Mouse (Mus musculus): ENCODE results near the gene Snap91.

Snap91 gene

GRCm38 (mm10) chr9:86814340-86814739, 66.1 kb downstream of the Snap91 start:
- DNase-seq (ENCODE audit: low spot score): no peak

- no peak for DNase-seq (ENCODE audit: low spot score)
Observed at GRCm38 (mm10) chr9:86813327-86813726, 67.1 kb downstream of the Snap91 start.

GRCm38 (mm10) chr9:86810696-86811232, 69.7 kb downstream of the Snap91 start:
- peak; percentile 49 for DNase-seq (ENCODE audit: low spot score)

GRCm38 (mm10) chr9:86810213-86810612, 70.2 kb downstream of the Snap91 start:
- DNase-seq (ENCODE audit: low spot score): no peak

GRCm38 (mm10) chr9:86800600-86801163, 79.8 kb downstream of the Snap91 start:
- peak; percentile 79 for DNase-seq (ENCODE audit: low spot score)

- DNase-seq (ENCODE audit: low spot score): no peak
Observed at GRCm38 (mm10) chr9:86799099-86799498, 81.4 kb downstream of the Snap91 start.

- peak; percentile 10 for DNase-seq (ENCODE audit: low spot score)
Observed at GRCm38 (mm10) chr9:86798686-86799085, 81.8 kb downstream of the Snap91 start.

- no peak for DNase-seq (ENCODE audit: low spot score)
Observed at GRCm38 (mm10) chr9:86798129-86798528, 82.3 kb downstream of the Snap91 start.

GRCm38 (mm10) chr9:86797553-86797952, 82.9 kb downstream of the Snap91 start:
- DNase-seq (ENCODE audit: low spot score): no peak

GRCm38 (mm10) chr9:86795236-86795635, 85.2 kb downstream of the Snap91 start:
- no peak for DNase-seq (ENCODE audit: low spot score)

- DNase-seq (ENCODE audit: low spot score): no peak
Observed at GRCm38 (mm10) chr9:86791927-86792326, 88.5 kb downstream of the Snap91 start.

- no peak for DNase-seq (ENCODE audit: low spot score)
Observed at GRCm38 (mm10) chr9:86789186-86789585, 91.3 kb downstream of the Snap91 start.

- no peak for DNase-seq (ENCODE audit: low spot score)
Observed at GRCm38 (mm10) chr9:86782836-86783235, 97.6 kb downstream of the Snap91 start.

- DNase-seq (ENCODE audit: low spot score): no peak
Observed at GRCm38 (mm10) chr9:86781426-86781825, 99.0 kb downstream of the Snap91 start.

GRCm38 (mm10) chr9:86778212-86778611, 102.2 kb downstream of the Snap91 start:
- DNase-seq (ENCODE audit: low spot score): no peak

GRCm38 (mm10) chr9:86777309-86777708, 103.1 kb downstream of the Snap91 start:
- no peak for DNase-seq (ENCODE audit: low spot score)

GRCm38 (mm10) chr9:86775374-86775773, 105.1 kb downstream of the Snap91 start:
- no peak for DNase-seq (ENCODE audit: low spot score)

- DNase-seq (ENCODE audit: low spot score): no peak
Observed at GRCm38 (mm10) chr9:86773996-86774395, 106.5 kb downstream of the Snap91 start.

- DNase-seq (ENCODE audit: low spot score): no peak
Observed at GRCm38 (mm10) chr9:86772897-86773296, 107.6 kb downstream of the Snap91 start.

- no peak for DNase-seq (ENCODE audit: low spot score)
Observed at GRCm38 (mm10) chr9:86766991-86767390, 113.5 kb downstream of the Snap91 start.

- no peak for DNase-seq (ENCODE audit: low spot score)
Observed at GRCm38 (mm10) chr9:86764002-86764401, 116.5 kb downstream of the Snap91 start.

- DNase-seq (ENCODE audit: low spot score): peak; percentile 29
Observed at GRCm38 (mm10) chr9:86762477-86763376, 117.7 kb downstream of the Snap91 start.

GRCm38 (mm10) chr9:86745926-86746581, 134.4 kb downstream of the Snap91 start:
- peak; percentile 80 for DNase-seq (ENCODE audit: low spot score)
